Mouse (Mus musculus) embryo, embryonic 11.5 days (tissue): ENCODE results near the gene Smad3.

Source experiments
- DNase-seq: peaks from one replicate; pipeline ENCODE4 v3.0.0-alpha.2; 2012; ENCODE audit warnings: low read depth, low spot score

The Smad3 gene

GRCm38 (mm10) chr9:63772452-63772851 is 14.7 kb upstream of the Smad3 start:
- DNase-seq: no peak

GRCm38 (mm10) chr9:63771676-63772075 is 13.9 kb upstream of the Smad3 start:
- DNase-seq: no peak

GRCm38 (mm10) chr9:63761367-63762094 is 3.7 kb upstream of the Smad3 start:
- no peak for DNase-seq

- no peak for DNase-seq
Measured at GRCm38 (mm10) chr9:63760783-63761182, 3.0 kb upstream of the Smad3 start.

GRCm38 (mm10) chr9:63759973-63760722 is 2.4 kb upstream of the Smad3 start:
- DNase-seq: no peak

- peak; percentile 54 for DNase-seq
Measured at GRCm38 (mm10) chr9:63758641-63759391, 1.0 kb upstream of the Smad3 start.

GRCm38 (mm10) chr9:63757462-63757772 is 377 bp downstream of the Smad3 start:
- DNase-seq: no peak

- DNase-seq: peak; percentile 47
Measured at GRCm38 (mm10) chr9:63756581-63757461, 973 bp downstream of the Smad3 start.

GRCm38 (mm10) chr9:63755671-63756543 is 1.9 kb downstream of the Smad3 start:
- no peak for DNase-seq

GRCm38 (mm10) chr9:63754556-63755510 is 3.0 kb downstream of the Smad3 start:
- no peak for DNase-seq

GRCm38 (mm10) chr9:63754039-63754438 is 3.8 kb downstream of the Smad3 start:
- DNase-seq: no peak

- no peak for DNase-seq
Measured at GRCm38 (mm10) chr9:63753359-63753758, 4.4 kb downstream of the Smad3 start.

- DNase-seq: no peak
Measured at GRCm38 (mm10) chr9:63752576-63752975, 5.2 kb downstream of the Smad3 start.

- no peak for DNase-seq
Measured at GRCm38 (mm10) chr9:63751325-63751724, 6.5 kb downstream of the Smad3 start.

GRCm38 (mm10) chr9:63750360-63750974 is 7.3 kb downstream of the Smad3 start:
- DNase-seq: no peak

- no peak for DNase-seq
Measured at GRCm38 (mm10) chr9:63749296-63749915, 8.4 kb downstream of the Smad3 start.

GRCm38 (mm10) chr9:63747645-63748295 is 10.0 kb downstream of the Smad3 start:
- no peak for DNase-seq

GRCm38 (mm10) chr9:63746980-63747379 is 10.8 kb downstream of the Smad3 start:
- DNase-seq: no peak
